Mouse (Mus musculus) liver, embryonic 14.5 days (tissue): Measurements from ENCODE around the gene Gm17783. TPM values are rescaled to one million over a fixed set of nuclear protein-coding genes. Genes with fewer than 3 reads are reported as not detected.

ENCODE experiments used
- ATAC-seq: fragments of 200-750 bp; cut with Nextera tagmentation; 2 replicates; pipeline ENCODE4 v1.8.0; 2017; ENCODE audit warnings: moderate number of reproducible peaks, mild to moderate bottlenecking, moderate library complexity; ENCODE audit not compliant: insufficient read depth
- DNase-seq, 3 experiments: peaks; one replicate each; pipeline ENCODE4 v3.0.0-alpha.2; 2012 to 2013; ENCODE audit warnings: low read depth in 3 of 3, low spot score in 3 of 3
- H3K27ac ChIP-seq: fragments of 300-500 bp; sonication (generic); 2 replicates; pipeline ENCODE4 v1.5.1; 2014; ENCODE audit warnings: moderate library complexity, mild to moderate bottlenecking, control low read depth, inconsistent platforms
- H3K27me3 ChIP-seq: fragments of 300-500 bp; sonication (generic); 2 replicates; pipeline ENCODE4 v1.6.1; 2014; ENCODE audit warnings: mild to moderate bottlenecking, low read length, moderate library complexity; ENCODE audit not compliant: control insufficient read depth, insufficient read depth
- H3K36me3 ChIP-seq: fragments of 300-500 bp; sonication (generic); replicated peaks from 2 replicates; pipeline ENCODE4 v1.6.1; 2014; ENCODE audit warnings: low read depth; ENCODE audit not compliant: control insufficient read depth, insufficient read depth
- H3K4me1 ChIP-seq, 2 experiments: fragments of 200-500 bp in 1 of 2; fragments of 300-500 bp in 1 of 2; sonication (generic) in 1 of 2; replicated peaks; 2 replicates each; pipeline ENCODE4 v1.6.1; 2012 to 2014; ENCODE audit warnings: antibody characterized with exemption in 1 of 2, inconsistent platforms in 1 of 2, low read length in 1 of 2; ENCODE audit not compliant: control insufficient read depth in 2 of 2, insufficient read depth in 2 of 2
- H3K4me2 ChIP-seq: fragments of 300-500 bp; sonication (generic); 2 replicates; pipeline ENCODE4 v1.6.1; 2014; ENCODE audit warnings: low read depth, mild to moderate bottlenecking, control low read depth, moderate library complexity
- H3K4me3 ChIP-seq, 2 experiments: fragments of 200-500 bp in 1 of 2; fragments of 300-500 bp in 1 of 2; sonication (generic) in 1 of 2; 2 replicates each; pipeline ENCODE4 v1.5.1; 2012 to 2014; ENCODE audit warnings: low read depth in 2 of 2, low read length in 2 of 2, mild to moderate bottlenecking in 2 of 2, control low read depth in 1 of 2, inconsistent platforms in 1 of 2, moderate library complexity in 1 of 2; ENCODE audit not compliant: insufficient read depth in 1 of 2
- H3K9ac ChIP-seq: fragments of 300-500 bp; sonication (generic); replicated peaks from 2 replicates; pipeline ENCODE4 v1.6.1; 2014; ENCODE audit warnings: mild to moderate bottlenecking, control low read depth, moderate library complexity
- H3K9me3 ChIP-seq: fragments of 300-500 bp; sonication (generic); 2 replicates; pipeline ENCODE4 v1.6.1; 2016; ENCODE audit warnings: low read length, mixed read lengths; ENCODE audit not compliant: control insufficient read depth
- CTCF ChIP-seq: IDR thresholded peaks from 2 replicates; pipeline ENCODE4 v1.5.1; 2016; ENCODE audit warnings: antibody characterized with exemption, low read depth, control low read depth
- EP300 ChIP-seq: IDR thresholded peaks from 2 replicates; pipeline ENCODE4 v1.6.1; 2016; ENCODE audit warnings: antibody characterized with exemption, low read depth
- WGBS: fragments of 180-500 bp; shearing (Covaris S2); extraction: QIAGEN DNeasy Blood & Tissue Kit; methylation state at CpG from one replicate; pipeline ENCODE4 v1.1.7; 2014; ENCODE audit not compliant: insufficient replicate concordance; 5-methylcytosine and 5-hydroxymethylcytosine counted together
- polyA plus RNA-seq, 2 experiments: library from polyadenylated mRNA; depleted of rRNA in 1 of 2; stranded (reverse) in 1 of 2; unstranded in 1 of 2; fragments of >200 nt; fragmentation: Nextera tagmentation in 1 of 2; extraction: Ambion mirVana in 1 of 2; gene quantifications; 2 replicates each; pipeline versions ENCODE4 v1.2.1 to v1.2.3; 2012 to 2014

Gm17783 gene
- polyA plus RNA-seq (2012; rRNA removed) (not detected in 2 replicates), polyA plus RNA-seq (2014; fragmentation: Nextera tagmentation; extraction: Ambion mirVana) (not detected in 2 replicates)

- no peaks in the 10 kb centered on the region for H3K36me3 ChIP-seq
- 62% methylated on average over 4 of the region's 4 CpGs for WGBS
- H3K27me3 ChIP-seq: no peaks in the 10 kb centered on the region
- H3K27ac ChIP-seq: no peak within 1 kb of the TSS
- no peak for TF ChIP-seq EP300
- TF ChIP-seq CTCF: no peak
- H3K4me2 ChIP-seq: no peak within 1 kb of the TSS
- H3K9me3 ChIP-seq: no peaks in the 10 kb centered on the region
- no peaks in the 10 kb centered on the region for H3K4me1 ChIP-seq
- H3K4me3 ChIP-seq: no peak within 1 kb of the TSS
- no peak for DNase-seq
- no peak for ATAC-seq
- H3K9ac ChIP-seq: no peak within 1 kb of the TSS
Observed at GRCm38 (mm10) chr16:45531950-45532349, at the start of gene Gm17783. Gm17783 (minus strand) TSS chr16:45532050.

- TF ChIP-seq EP300: no peak
- no peak for TF ChIP-seq CTCF
- Histone ChIP-seq H3K27me3 (no peaks in the 10 kb centered on the region), H3K4me3 (no peak overlapping the region), H3K4me2 (no peak overlapping the region), H3K9me3 (no peaks in the 10 kb centered on the region), H3K9ac (no peak overlapping the region), H3K36me3 (no peaks in the 10 kb centered on the region), H3K27ac (no peak overlapping the region), H3K4me1 (no peaks in the 10 kb centered on the region)
- DNase-seq (no peak), ATAC-seq (no peak)
- WGBS: 56% methylated on average over 12 of the region's 12 CpGs
Observed at GRCm38 (mm10) chr16:45579883-45580282, 48.0 kb upstream of the Gm17783 start.

DNA sequence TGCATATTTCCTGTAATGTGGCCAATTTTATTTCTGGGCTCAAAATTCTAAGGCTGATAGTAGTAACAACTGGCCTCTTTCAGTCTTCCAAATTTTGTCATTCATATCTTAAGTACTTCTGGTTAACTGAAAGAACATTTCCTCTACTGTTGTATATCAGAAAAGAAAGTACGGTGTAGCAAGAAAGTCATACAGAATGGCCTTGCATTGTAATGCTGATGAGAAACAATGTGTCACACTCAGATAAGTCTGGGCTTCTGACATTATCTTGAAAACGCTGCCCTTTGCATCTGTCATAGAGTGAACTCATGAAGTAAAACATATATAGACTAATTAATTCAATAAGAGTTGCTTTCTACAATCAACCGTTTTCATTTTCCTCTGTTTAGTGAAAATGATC, 40.5 kb upstream of the Gm17783 start:
- H3K4me1 ChIP-seq: peaks cover 0 to 6% of the 10 kb centered on the region in 2 experiments; a peak in 2 of 4 replicates
- no peak overlapping the region for H3K4me3 ChIP-seq
- peak overlapping the region; percentile 22; the same call in 1 of the 2 replicates for H3K4me2 ChIP-seq
- no peaks in the 10 kb centered on the region for H3K36me3 ChIP-seq
- H3K9me3 ChIP-seq: no peaks in the 10 kb centered on the region
- TF ChIP-seq EP300 (peak; percentile 68; the same call in 1 of the 2 replicates), CTCF (no peak)
- ATAC-seq (peak; percentile 95), DNase-seq (peak; percentile 51 to 56 (median 55))
- WGBS: 14% methylated on average over 3 of the region's 3 CpGs
- peak overlapping the region; percentile 40 for H3K27ac ChIP-seq
- no peaks in the 10 kb centered on the region for H3K27me3 ChIP-seq
- H3K9ac ChIP-seq: no peak overlapping the region

DNA sequence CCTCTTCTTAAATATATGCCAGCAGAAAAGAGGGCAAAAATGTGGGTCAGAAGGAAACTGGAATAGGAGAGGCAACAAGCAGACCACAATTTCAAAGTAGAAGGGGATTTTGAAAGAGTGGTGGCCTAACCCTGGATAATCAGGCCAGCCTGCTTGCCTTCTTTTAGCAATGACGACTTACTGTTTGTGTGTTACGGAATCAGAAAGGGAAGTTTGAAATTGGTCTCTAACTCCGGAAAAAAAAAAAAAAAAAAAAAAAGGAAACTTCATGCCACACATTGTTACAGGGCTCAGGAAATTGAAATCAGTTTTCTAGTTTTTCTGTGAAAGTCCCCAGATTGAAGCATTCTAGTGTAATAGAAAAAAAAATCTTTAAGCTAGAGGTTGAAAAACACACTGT, 29.9 kb upstream of the Gm17783 start:
- TF ChIP-seq CTCF (no peak), EP300 (no peak)
- Histone ChIP-seq H3K27ac (no peak overlapping the region), H3K4me1 (no peaks in the 10 kb centered on the region), H3K9ac (no peak overlapping the region), H3K27me3 (no peaks in the 10 kb centered on the region), H3K4me2 (no peak overlapping the region), H3K9me3 (no peaks in the 10 kb centered on the region), H3K4me3 (no peak overlapping the region), H3K36me3 (no peaks in the 10 kb centered on the region)
- DNase-seq (no peak), ATAC-seq (no peak)
- WGBS: 23% methylated on average over 3 of the region's 3 CpGs

GRCm38 (mm10) chr16:45551579-45551978, 19.7 kb upstream of the Gm17783 start:
- H3K4me3 ChIP-seq: no peak overlapping the region
- H3K27ac ChIP-seq: no peak overlapping the region
- no peaks in the 10 kb centered on the region for H3K9me3 ChIP-seq
- TF ChIP-seq CTCF (no peak), EP300 (no peak)
- no peaks in the 10 kb centered on the region for H3K27me3 ChIP-seq
- 41% methylated on average over 2 of the region's 2 CpGs for WGBS
- no peak for DNase-seq
- no peak overlapping the region for H3K9ac ChIP-seq
- H3K36me3 ChIP-seq: no peaks in the 10 kb centered on the region
- no peak overlapping the region for H3K4me2 ChIP-seq
- no peaks in the 10 kb centered on the region for H3K4me1 ChIP-seq
- no peak for ATAC-seq
